Mouse (Mus musculus) intestine, postnatal 0 days (tissue): ENCODE measurements around the gene Dcxr. TPM values are rescaled to one million over a fixed set of nuclear protein-coding genes. Genes with fewer than 3 reads are reported as not detected.
"Not testable (repeated sequence)": the region's sequence is repeated elsewhere in the genome, so short reads cannot be mapped to it uniquely, and the experiment has no call there.

Experiments used
- ATAC-seq: fragments of 200-750 bp; cut with Nextera tagmentation; 2 replicates; pipeline ENCODE4 v1.8.0; 2017; ENCODE audit warnings: mild to moderate bottlenecking, moderate TSS enrichment, moderate library complexity
- H3K27ac ChIP-seq: fragments of 300-500 bp; sonication (generic); 2 replicates; pipeline ENCODE4 v1.5.1; 2014; ENCODE audit warnings: mild to moderate bottlenecking, low read depth, low read length, moderate library complexity
- H3K27me3 ChIP-seq: fragments of 300-500 bp; sonication (generic); replicated peaks from 2 replicates; pipeline ENCODE4 v1.6.1; 2014; ENCODE audit warnings: low read length, mixed read lengths; ENCODE audit not compliant: control insufficient read depth, insufficient read depth
- H3K36me3 ChIP-seq: fragments of 300-500 bp; sonication (generic); 2 replicates; pipeline ENCODE4 v1.6.1; 2014; ENCODE audit warnings: mild to moderate bottlenecking, moderate library complexity; ENCODE audit not compliant: control insufficient read depth, insufficient read depth
- H3K4me1 ChIP-seq: fragments of 300-500 bp; sonication (generic); replicated peaks from 2 replicates; pipeline ENCODE4 v1.6.1; 2014; ENCODE audit warnings: antibody characterized with exemption, low read length, mixed read lengths; ENCODE audit not compliant: control insufficient read depth, insufficient read depth
- H3K4me2 ChIP-seq: fragments of 300-500 bp; sonication (generic); replicated peaks from 2 replicates; pipeline ENCODE4 v1.6.1; 2014; ENCODE audit warnings: low read depth, mild to moderate bottlenecking, moderate library complexity
- H3K4me3 ChIP-seq: fragments of 300-500 bp; sonication (generic); 2 replicates; pipeline ENCODE4 v1.5.1; 2014; ENCODE audit warnings: low read depth, low read length
- H3K9ac ChIP-seq: fragments of 300-500 bp; sonication (generic); 2 replicates; pipeline ENCODE4 v1.6.1; 2014; ENCODE audit warnings: mild to moderate bottlenecking, low read depth, low read length
- H3K9me3 ChIP-seq: fragments of 300-500 bp; sonication (generic); 2 replicates; pipeline ENCODE4 v1.6.1; 2016; ENCODE audit warnings: mixed run types; ENCODE audit not compliant: control insufficient read depth
- CTCF ChIP-seq: sonication (generic); IDR thresholded peaks from 2 replicates; pipeline ENCODE4 v1.5.1; 2016; ENCODE audit warnings: low read depth, mild to moderate bottlenecking, control low read depth, antibody characterized with exemption, moderate library complexity
- WGBS: fragments of 180-500 bp; shearing (Covaris S2); extraction: QIAGEN DNeasy Blood & Tissue Kit; methylation state at CpG from one replicate; pipeline ENCODE4 v1.1.7; 2014; 5-methylcytosine and 5-hydroxymethylcytosine counted together
- polyA plus RNA-seq: library from polyadenylated mRNA; unstranded; fragments of >200 nt; fragmentation: Nextera tagmentation; extraction: Ambion mirVana; gene quantifications from 2 replicates; pipeline ENCODE4 v1.2.1, GENCODE M21; 2015

The Dcxr gene
- polyA plus RNA-seq, 1 experiment from 2014 or later: 81.1 TPM

- no peaks in the 10 kb centered on the region for H3K27me3 ChIP-seq
- H3K4me1 ChIP-seq: no peaks in the 10 kb centered on the region
- 87% methylated on average over 5 of the region's 5 CpGs for WGBS
- H3K4me2 ChIP-seq: no peak overlapping the region
- no peaks in the 10 kb centered on the region for H3K36me3 ChIP-seq
- H3K27ac ChIP-seq: no peak overlapping the region
- no peak for TF ChIP-seq CTCF
- H3K4me3 ChIP-seq: no peak overlapping the region
- H3K9ac ChIP-seq: no peak overlapping the region
- ATAC-seq: no peak
- no peaks in the 10 kb centered on the region for H3K9me3 ChIP-seq
Observed at GRCm38 (mm10) chr11:120740981-120741380, 13.9 kb upstream of the Dcxr start.

GRCm38 (mm10) chr11:120736424-120736823, 9.3 kb upstream of the Dcxr start:
- TF ChIP-seq CTCF: no peak
- Histone ChIP-seq H3K4me2 (no peak overlapping the region), H3K4me1 (no peaks in the 10 kb centered on the region), H3K27me3 (no peaks in the 10 kb centered on the region), H3K4me3 (no peak overlapping the region), H3K9me3 (no peaks in the 10 kb centered on the region), H3K27ac (no peak overlapping the region), H3K9ac (no peak overlapping the region), H3K36me3 (no peaks in the 10 kb centered on the region)
- 80% methylated on average over 6 of the region's 6 CpGs for WGBS
- ATAC-seq: no peak

GRCm38 (mm10) chr11:120733521-120733920, 6.4 kb upstream of the Dcxr start:
- no peak overlapping the region for H3K4me3 ChIP-seq
- H3K4me2 ChIP-seq: no peak overlapping the region
- WGBS: 40% methylated on average over 6 of the region's 6 CpGs
- TF ChIP-seq CTCF: no peak
- no peaks in the 10 kb centered on the region for H3K36me3 ChIP-seq
- H3K4me1 ChIP-seq: no peaks in the 10 kb centered on the region
- ATAC-seq: no peak
- no peak overlapping the region for H3K27ac ChIP-seq
- H3K27me3 ChIP-seq: no peaks in the 10 kb centered on the region
- H3K9me3 ChIP-seq: no peaks in the 10 kb centered on the region
- H3K9ac ChIP-seq: no peak overlapping the region

- H3K36me3 ChIP-seq: no peaks in the 10 kb centered on the region
- no peaks in the 10 kb centered on the region for H3K27me3 ChIP-seq
- TF ChIP-seq CTCF: no peak
- H3K27ac ChIP-seq: no peak within 1 kb of the TSS
- ATAC-seq: no peak
- no peak within 1 kb of the TSS for H3K9ac ChIP-seq
- H3K4me1 ChIP-seq: no peaks in the 10 kb centered on the region
- no peak within 1 kb of the TSS for H3K4me2 ChIP-seq
- H3K4me3 ChIP-seq: no peak within 1 kb of the TSS
- WGBS: 74% methylated on average over 12 of the region's 12 CpGs
- no peaks in the 10 kb centered on the region for H3K9me3 ChIP-seq
Observed at GRCm38 (mm10) chr11:120731858-120732680, 5.0 kb upstream of the Dcxr start, which contains the start of gene Cbr2. Gene Cbr2 (minus strand): TSS chr11:120732114.

- no peak for TF ChIP-seq CTCF
- Histone ChIP-seq H3K27me3 (no peaks in the 10 kb centered on the region), H3K9me3 (no peaks in the 10 kb centered on the region), H3K4me2 (no peak overlapping the region), H3K9ac (no peak overlapping the region), H3K4me1 (0 out of 2 replicates have a peak, but pooled peaks cover 1% of the 10 kb centered on the region), H3K27ac (no peak overlapping the region), H3K4me3 (no peak overlapping the region), H3K36me3 (no peaks in the 10 kb centered on the region)
- ATAC-seq: no peak
- 88% methylated on average over 1 of the region's 1 CpGs for WGBS
Observed at GRCm38 (mm10) chr11:120731395-120731794, 4.3 kb upstream of the Dcxr start.

GRCm38 (mm10) chr11:120730331-120730870, 3.3 kb upstream of the Dcxr start:
- WGBS: 87% methylated on average over 10 of the region's 10 CpGs
- Histone ChIP-seq H3K4me2 (no peak overlapping the region), H3K27me3 (no peaks in the 10 kb centered on the region), H3K4me1 (0 out of 2 replicates have a peak, but pooled peaks cover 4% of the 10 kb centered on the region), H3K9ac (no peak overlapping the region), H3K9me3 (no peaks in the 10 kb centered on the region), H3K36me3 (peaks cover 3% of the 10 kb centered on the region; the same call in 1 of the 2 replicates), H3K27ac (no peak overlapping the region), H3K4me3 (no peak overlapping the region)
- no peak for TF ChIP-seq CTCF
- ATAC-seq: no peak

- H3K27me3 ChIP-seq, H3K4me3 ChIP-seq, H3K27ac ChIP-seq, H3K9ac ChIP-seq, H3K4me1 ChIP-seq, ATAC-seq, H3K36me3 ChIP-seq, H3K9me3 ChIP-seq: not testable (repeated sequence)
- H3K4me2 ChIP-seq: peak overlapping the region; percentile 35
- under 1% methylated on average over 17 of the region's 21 CpGs for WGBS
Observed at GRCm38 (mm10) chr11:120729432-120730050, 2.5 kb upstream of the Dcxr start.
